Mouse (Mus musculus) left cerebral cortex, adult 2 months (tissue): ENCODE measurements at regions not wholly inside any gene's neighbourhood (a gene's known extent, or its start where the extent isn't known, plus 50 kb on each side); places are given as distances from the start of the nearest gene placed in this dataset.
"Not testable (repeated sequence)": the region's sequence is repeated elsewhere in the genome, so short reads cannot be mapped to it uniquely, and the experiment has no call there.

Experiments used
- DNase-seq, 2 experiments: peaks; one replicate each; pipeline ENCODE4 v3.0.0; 2021 to 2022; ENCODE audit warnings: low spot score in 2 of 2, mixed read lengths in 1 of 2; ENCODE audit errors: extremely low spot score in 1 of 2
- H3K27ac ChIP-seq: fragments of 200-600 bp; 2 replicates; pipeline ENCODE4 v1.8.1; 2022
- H3K4me3 ChIP-seq: fragments of 200-600 bp; 2 replicates; pipeline ENCODE4 v1.8.1; 2022
- CTCF ChIP-seq: fragments of 200-600 bp; IDR thresholded peaks from 2 replicates; pipeline ENCODE4 v1.8.1; 2022; ENCODE audit warnings: antibody characterized with exemption, mild to moderate bottlenecking, moderate library complexity
- intact Hi-C: fragments of 180-260 bp; cut with DNase I; formaldehyde crosslinking; loops from one replicate; pipeline ENCODE4 v1.15.1; 2025

GRCm38 (mm10) chr4:114296380-114296779, 110.1 kb upstream of the Trabd2b start:
- Histone ChIP-seq H3K4me3 (no peak overlapping the region), H3K27ac (no peak overlapping the region)
- TF ChIP-seq CTCF, result peak; percentile 38
- intact Hi-C loops, result no loop called here
- no peak for DNase-seq

DNA sequence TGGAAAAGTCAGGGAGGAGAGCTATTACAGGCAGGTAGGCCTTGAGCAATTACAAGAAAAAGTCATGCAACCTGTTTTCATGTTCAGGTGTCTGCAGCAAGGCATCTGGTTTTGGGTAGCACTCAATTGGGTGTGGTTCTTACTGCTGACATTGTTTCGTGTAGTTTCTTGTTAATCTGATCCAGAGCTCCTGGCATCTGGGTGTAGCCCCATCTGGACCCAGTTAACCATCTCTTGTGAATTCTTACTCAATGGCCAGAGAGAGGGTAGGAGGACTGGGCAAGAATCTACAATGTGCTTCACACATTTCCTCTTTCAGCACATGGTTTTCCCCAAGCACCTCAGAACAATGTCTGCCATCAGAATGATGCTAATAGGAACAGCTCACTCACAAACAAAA, 108.0 kb upstream of the Trabd2b start:
- H3K4me3 ChIP-seq, DNase-seq, H3K27ac ChIP-seq, intact Hi-C loops: not testable (repeated sequence)

- no peak for DNase-seq
- TF ChIP-seq CTCF, result peak; percentile 64
- intact Hi-C loops, result loop anchor here (2.0 to 5.0 kb wide), 3 partner anchors 102 to 647 kb away; no protein-coding TSS in a partner anchor
- no peak overlapping the region for H3K4me3 ChIP-seq
- no peak overlapping the region for H3K27ac ChIP-seq
Observed at GRCm38 (mm10) chr4:114300390-114301012, 106.0 kb upstream of the Trabd2b start.

DNA sequence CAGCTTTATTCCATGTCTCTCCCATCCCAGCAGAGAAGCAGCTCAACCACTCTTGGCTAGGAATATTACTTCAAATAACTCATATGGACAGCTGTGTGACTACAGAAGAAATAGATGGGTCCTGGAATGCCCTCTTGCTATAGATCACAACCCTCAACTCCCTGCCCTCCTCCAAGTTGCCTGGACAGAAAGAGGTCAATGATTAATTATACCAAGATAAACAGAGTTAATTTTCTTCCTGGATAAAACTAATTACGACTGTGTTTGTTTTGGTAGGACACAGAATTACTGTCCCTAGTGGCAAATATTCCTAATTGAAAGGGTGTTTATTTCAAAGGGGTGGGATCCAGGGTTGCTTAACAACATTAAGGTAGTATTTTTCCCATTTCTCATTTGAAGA, 101.9 kb upstream of the Trabd2b start:
- Histone ChIP-seq H3K4me3 (no peak overlapping the region), H3K27ac (no peak overlapping the region)
- TF ChIP-seq CTCF, result no peak
- intact Hi-C loops, result loop anchor here (5.0 kb wide), 3 partner anchors 98 to 1517 kb away; no protein-coding TSS in a partner anchor
- no peak for DNase-seq

GRCm38 (mm10) chr4:114307491-114307890, 99.0 kb upstream of the Trabd2b start:
- intact Hi-C loops, result loop anchor here (5.0 kb wide), 1 partner anchor 1520 kb away; no protein-coding TSS in a partner anchor
- no peak for DNase-seq
- Histone ChIP-seq H3K27ac (no peak overlapping the region), H3K4me3 (no peak overlapping the region)
- TF ChIP-seq CTCF, result no peak; the same call in 1 of the 2 replicates

GRCm38 (mm10) chr4:114308518-114308917, 98.0 kb upstream of the Trabd2b start:
- Histone ChIP-seq H3K27ac (no peak overlapping the region), H3K4me3 (no peak overlapping the region)
- peak; percentile 71 for TF ChIP-seq CTCF
- intact Hi-C loops, result loop anchor here (5.0 kb wide), 1 partner anchor 1521 kb away; no protein-coding TSS in a partner anchor
- DNase-seq, result peak in 1 of 2 experiments; percentile 18

DNA sequence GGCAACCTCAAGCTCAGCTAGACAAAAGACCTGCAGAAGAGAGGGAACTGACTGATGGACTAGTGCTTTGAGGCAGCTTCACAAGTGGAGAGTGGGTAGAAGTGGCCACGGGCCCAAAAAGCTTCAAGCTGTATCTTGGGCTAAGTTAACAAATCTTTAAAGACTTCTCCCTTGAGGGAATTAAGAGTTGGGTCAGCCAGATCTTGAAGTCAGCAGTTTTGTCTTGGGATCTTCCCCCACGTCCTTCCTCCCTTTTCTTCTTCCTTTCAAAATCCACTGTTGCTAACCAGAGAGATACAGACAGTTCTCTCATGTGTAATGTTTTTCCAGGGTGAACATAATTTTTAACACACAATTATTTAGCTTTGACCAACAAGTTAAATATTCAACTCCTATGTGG, 91.5 kb upstream of the Trabd2b start:
- TF ChIP-seq CTCF, result no peak
- Histone ChIP-seq H3K27ac (no peak overlapping the region), H3K4me3 (no peak overlapping the region)
- intact Hi-C loops, result no loop called here
- no peak for DNase-seq

GRCm38 (mm10) chr4:114315556-114315955, 91.0 kb upstream of the Trabd2b start:
- no peak for DNase-seq
- no peak for TF ChIP-seq CTCF
- no peak overlapping the region for H3K27ac ChIP-seq
- intact Hi-C loops, result no loop called here
- H3K4me3 ChIP-seq, result no peak overlapping the region

- intact Hi-C loops, result no loop called here
Observed at GRCm38 (mm10) chr4:114317076-114317475, 89.4 kb upstream of the Trabd2b start.

DNA sequence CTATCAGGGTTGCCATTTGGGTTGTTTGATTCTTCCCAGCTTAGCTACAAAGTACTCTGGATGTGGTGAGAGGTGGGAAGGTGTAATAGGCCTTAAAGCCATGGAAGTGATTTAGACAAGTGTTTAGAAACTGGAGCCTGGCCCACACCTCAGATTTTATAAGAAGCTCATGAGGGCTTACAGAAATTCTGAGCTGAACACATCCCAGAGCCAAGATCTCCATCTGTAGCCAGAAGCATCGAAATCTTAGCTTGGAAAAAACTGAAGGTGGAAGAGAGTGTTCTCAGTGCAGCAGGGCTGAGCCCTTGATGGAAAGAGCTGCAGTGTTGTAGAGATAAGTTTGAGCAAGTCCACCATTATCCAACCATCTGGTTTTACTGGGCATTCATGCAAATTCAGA, 86.4 kb upstream of the Trabd2b start:
- no peak overlapping the region for H3K27ac ChIP-seq

More at GRCm38 (mm10) chr4:114317076-114317475, 89.4 kb upstream of the Trabd2b start:
- DNase-seq, result no peak
- H3K4me3 ChIP-seq, result no peak overlapping the region
- H3K27ac ChIP-seq, result no peak overlapping the region
- no peak for TF ChIP-seq CTCF

GRCm38 (mm10) chr4:114321516-114322339, 84.8 kb upstream of the Trabd2b start:
- H3K4me3 ChIP-seq, result no peak overlapping the region
- TF ChIP-seq CTCF, result no peak
- no peak overlapping the region for H3K27ac ChIP-seq
- no peak for DNase-seq
- intact Hi-C loops, result no loop called here

More for the DNA sequence above, 86.4 kb upstream of the Trabd2b start:
- DNase-seq, result no peak
- intact Hi-C loops, result no loop called here
- H3K4me3 ChIP-seq, result no peak overlapping the region
- TF ChIP-seq CTCF, result no peak

GRCm38 (mm10) chr4:114329978-114330377, 76.5 kb upstream of the Trabd2b start:
- H3K27ac ChIP-seq, result no peak overlapping the region
- no peak overlapping the region for H3K4me3 ChIP-seq
- intact Hi-C loops, result no loop called here
- no peak for TF ChIP-seq CTCF
- no peak for DNase-seq
